Mouse (Mus musculus) forebrain, embryonic 13.5 days (tissue): ENCODE data around the gene Tmem79. TPM values are rescaled to one million over a fixed set of nuclear protein-coding genes. Genes with fewer than 3 reads are reported as not detected.

Source experiments
- polyA plus RNA-seq: library from polyadenylated mRNA; unstranded; fragments of >200 nt; fragmentation: Nextera tagmentation; extraction: Ambion mirVana; gene quantifications from 2 replicates; pipeline ENCODE4 v1.2.1, GENCODE M21; 2015

The Tmem79 gene
- polyA plus RNA-seq, 1 experiment from 2014 or later: 3.0 TPM

Other genes starting within 250 kb of the Tmem79 start
- 15.0 and 16.5 TPM in 2 replicates for gene Mef2d, start 193.8 kb downstream of the Tmem79 start, polyA plus RNA-seq
- 0.18 and 0.26 TPM in 2 replicates for gene Rhbg, start 81.4 kb downstream of the Tmem79 start, polyA plus RNA-seq
- 0.31 TPM in 1 of 2 replicates, not detected in the other for gene Gm38392, start 48.9 kb downstream of the Tmem79 start, polyA plus RNA-seq
- 11.9 and 12.3 TPM in 2 replicates for gene Tsacc, start 39.1 kb downstream of the Tmem79 start, polyA plus RNA-seq
- gene Cct3, start 39.0 kb downstream of the Tmem79 start, polyA plus RNA-seq: 612 and 636 TPM in 2 replicates
- 82.5 and 100 TPM in 2 replicates for gene Glmp, start 11.1 kb downstream of the Tmem79 start, polyA plus RNA-seq
- 62.6 and 64.0 TPM in 2 replicates for gene Smg5, start 112 bp upstream of the Tmem79 start, polyA plus RNA-seq
- gene Paqr6, start 28.4 kb upstream of the Tmem79 start, polyA plus RNA-seq: 0.81 and 1.0 TPM in 2 replicates
- gene Bglap3, start 36.6 kb upstream of the Tmem79 start, polyA plus RNA-seq: not detected in 2 replicates
- not detected in 2 replicates for gene Bglap2, start 42.6 kb upstream of the Tmem79 start, polyA plus RNA-seq
- gene Bglap, start 48.3 kb upstream of the Tmem79 start, polyA plus RNA-seq: 0.54 TPM in 1 of 2 replicates, not detected in the other
- 107 TPM in 2 replicates for gene Pmf1, start 74.2 kb upstream of the Tmem79 start, polyA plus RNA-seq
- gene Slc25a44, start 89.0 kb upstream of the Tmem79 start, polyA plus RNA-seq: 23.0 and 26.2 TPM in 2 replicates
- 13.7 and 16.7 TPM in 2 replicates for gene Sema4a, start 125.0 kb upstream of the Tmem79 start, polyA plus RNA-seq
- gene Lmna, start 173.8 kb upstream of the Tmem79 start, polyA plus RNA-seq: 12.1 and 15.5 TPM in 2 replicates
- gene Mex3a, start 196.2 kb upstream of the Tmem79 start, polyA plus RNA-seq: 51.5 and 52.6 TPM in 2 replicates
- gene Rab25, start 212.2 kb upstream of the Tmem79 start, polyA plus RNA-seq: not detected in 2 replicates
- gene Lamtor2, start 216.9 kb upstream of the Tmem79 start, polyA plus RNA-seq: 170 and 180 TPM in 2 replicates
- 43.5 and 47.5 TPM in 2 replicates for gene Ubqln4, start 217.6 kb upstream of the Tmem79 start, polyA plus RNA-seq
- gene Ssr2, start 239.7 kb upstream of the Tmem79 start, polyA plus RNA-seq: 139 and 143 TPM in 2 replicates